Mouse (Mus musculus): ENCODE data around the gene Btbd35f28. TPM values are rescaled to one million over a fixed set of nuclear protein-coding genes. Genes with fewer than 3 reads are reported as not detected.
"Not testable (repeated sequence)": the region's sequence is repeated elsewhere in the genome, so short reads cannot be mapped to it uniquely, and the experiment has no call there.

The Btbd35f28 gene
- not detected for total RNA-seq (2021)

GRCm38 (mm10) chrX:4196276-4196675 lies at the start of gene Btbd35f28:
Gene Btbd35f28 (plus strand): TSS chrX:4196576.
- intact Hi-C loops (cut with DNase I); DNase-seq (ENCODE audit: low spot score in 2 of 2): not testable (repeated sequence)

Other genes starting within 250 kb of the Btbd35f28 start
- not detected for gene Btbd35f16, start 239.6 kb upstream of the Btbd35f28 start, total RNA-seq (2021)
- not detected for gene Btbd35f3, start 158.9 kb upstream of the Btbd35f28 start, total RNA-seq (2021)
- gene Btbd35f20, start 94.7 kb downstream of the Btbd35f28 start, total RNA-seq (2021) = not detected
- not detected for gene Btbd35f17, start 174.1 kb downstream of the Btbd35f28 start, total RNA-seq (2021)

Data from left cerebral cortex, postnatal 25 days (tissue).